Mouse (Mus musculus) left cerebral cortex, adult 11 months (tissue): ENCODE data around the gene Neurl1b.

Source experiments
- DNase-seq: peaks from one replicate; pipeline ENCODE4 v3.0.0; 2022; ENCODE audit warnings: low spot score

The Neurl1b gene

DNA sequence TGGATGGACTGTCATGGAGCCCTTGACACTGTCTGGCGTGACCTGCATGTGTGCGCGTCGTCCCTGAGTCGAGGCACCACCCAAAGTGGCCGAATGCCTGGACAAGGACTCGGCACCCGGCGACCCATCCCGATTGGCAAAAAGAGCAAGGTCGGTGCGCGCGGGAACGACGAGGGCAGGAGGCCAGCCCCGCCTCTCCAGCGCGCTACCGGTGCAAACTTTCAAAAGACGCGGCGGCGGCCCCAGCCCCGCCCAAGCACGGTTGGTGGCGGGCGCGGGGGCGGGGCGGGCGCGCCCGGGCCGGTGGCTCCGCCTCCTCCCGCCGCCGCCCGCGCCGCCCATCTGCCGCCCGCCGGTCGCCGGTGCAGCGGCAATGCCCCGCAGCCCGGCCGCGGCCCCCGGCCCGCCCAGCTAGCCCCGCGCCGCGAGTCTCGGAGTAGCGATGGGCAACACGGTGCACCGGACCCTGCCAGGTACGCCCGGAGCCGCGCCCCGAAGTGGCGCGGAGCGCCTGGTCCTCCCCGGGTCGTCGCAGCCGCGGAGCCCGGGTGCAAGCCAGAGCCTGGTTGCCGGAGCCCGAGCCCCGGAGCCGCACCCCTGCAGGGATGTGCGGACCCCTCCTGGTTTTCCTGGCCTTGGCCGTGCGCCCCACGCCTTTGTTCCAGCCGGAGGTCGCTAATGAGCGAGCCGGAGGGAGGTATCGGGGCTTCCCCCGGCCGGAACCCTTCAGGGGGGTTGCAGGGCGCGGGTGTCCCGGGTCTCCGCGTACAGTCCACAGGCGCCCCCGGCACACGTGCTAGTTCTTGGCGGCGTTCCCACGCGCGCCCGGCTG lies at the start of gene Neurl1b:
Neurl1b (plus strand) TSS at position 307 of the 832 bp plus-strand sequence.
- no peak for DNase-seq

DNA sequence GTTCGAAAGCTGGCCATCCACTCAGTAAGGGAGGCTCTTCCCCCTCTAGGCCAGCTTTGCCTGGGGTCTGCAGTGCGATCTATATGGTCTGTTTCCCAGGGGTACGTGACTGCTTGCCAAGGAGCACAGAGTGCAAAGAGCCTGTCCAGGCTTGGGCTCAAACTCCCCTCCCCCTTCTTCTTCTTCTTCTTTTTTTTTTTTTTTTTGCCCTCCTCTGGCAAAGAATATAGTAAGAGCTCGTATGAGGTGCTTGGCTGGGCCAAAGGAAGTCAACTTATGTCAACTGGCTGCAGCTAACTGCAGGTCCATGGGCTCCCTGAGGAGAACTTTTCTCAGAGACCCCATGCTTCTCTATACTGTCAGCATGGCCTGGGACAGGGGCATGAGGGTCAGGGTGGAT lies 47.8 kb upstream of the Neurl1b start:
- no peak for DNase-seq

DNA sequence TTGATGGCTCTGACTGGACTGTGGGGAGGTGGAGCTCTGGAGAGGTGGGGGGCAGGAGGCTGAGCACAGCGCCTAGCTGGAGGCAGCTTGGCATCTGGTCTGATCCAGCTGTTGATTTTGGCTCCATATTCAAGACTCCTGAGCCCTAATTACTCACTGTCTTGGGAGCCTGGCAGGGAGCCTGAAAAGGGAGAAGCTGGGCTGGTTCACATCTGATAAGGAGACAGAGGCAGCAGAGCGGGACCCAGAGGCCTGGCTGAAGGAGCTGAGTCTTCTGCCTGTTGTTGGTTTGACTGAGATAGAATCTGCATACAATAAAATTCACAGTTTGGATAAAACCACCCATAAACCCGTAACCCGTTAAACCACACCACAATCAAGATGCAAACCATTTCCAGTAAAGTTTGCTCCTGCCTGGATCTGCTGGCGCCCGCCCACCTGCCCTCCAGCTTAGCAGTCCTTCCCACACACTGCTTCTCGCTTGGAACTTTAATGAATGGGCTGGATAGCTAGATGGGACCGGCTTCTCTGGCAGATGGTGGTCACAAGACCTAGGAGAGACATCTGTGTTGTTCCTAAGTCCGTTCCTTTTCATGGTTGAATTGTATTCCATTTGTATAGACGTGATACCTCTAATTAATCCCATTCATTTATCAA lies 46.2 kb upstream of the Neurl1b start:
- DNase-seq = no peak

DNA sequence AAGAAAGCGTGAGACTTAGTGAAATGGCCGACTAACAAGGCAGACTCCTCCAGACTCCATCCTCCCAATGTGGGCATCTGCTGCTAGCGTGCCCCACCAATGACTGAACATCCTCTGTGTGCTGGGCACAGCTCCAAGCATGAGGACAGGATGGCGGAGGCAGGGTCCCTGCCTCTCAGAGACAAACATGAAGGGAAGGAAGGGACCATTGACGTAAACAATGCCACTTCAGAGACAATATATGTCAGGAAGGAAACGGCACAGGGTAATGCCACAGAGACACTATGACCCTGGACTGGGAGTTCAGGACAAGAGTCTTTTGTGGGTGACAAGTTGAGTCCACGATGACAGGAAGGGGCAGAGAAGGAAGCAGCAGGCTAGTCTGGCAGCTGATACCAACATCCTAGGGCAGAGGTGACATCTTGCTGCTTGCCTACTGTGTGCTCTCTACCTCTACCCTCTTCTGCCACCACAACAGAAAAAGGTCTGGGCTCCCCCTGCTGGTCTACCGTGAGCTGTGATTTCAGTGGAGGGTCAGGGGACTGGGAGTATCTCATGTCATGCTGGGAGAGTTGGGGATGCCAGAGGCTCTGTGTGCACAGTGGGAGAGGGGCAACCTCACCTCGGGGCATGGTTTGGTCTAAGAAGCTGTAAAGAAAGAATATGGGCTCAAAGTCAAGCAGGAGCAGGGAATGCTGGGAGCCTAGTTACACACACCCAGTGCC lies 43.9 kb upstream of the Neurl1b start:
- DNase-seq = no peak

DNA sequence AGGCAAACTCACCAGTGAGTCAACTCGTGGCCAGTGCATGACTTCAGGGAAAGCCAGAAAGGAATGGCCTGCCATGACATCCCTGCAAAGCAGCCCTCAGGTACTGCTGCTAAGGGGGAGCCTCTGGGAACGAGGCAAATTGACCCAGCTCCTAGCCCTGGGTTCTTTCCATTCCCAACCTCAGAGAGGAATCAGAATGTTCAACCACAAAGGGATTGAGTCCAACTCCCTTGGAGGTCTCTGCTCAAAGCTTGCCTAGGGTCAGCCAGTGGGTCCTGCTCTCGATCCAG lies 43.4 kb upstream of the Neurl1b start:
- DNase-seq = no peak

DNA sequence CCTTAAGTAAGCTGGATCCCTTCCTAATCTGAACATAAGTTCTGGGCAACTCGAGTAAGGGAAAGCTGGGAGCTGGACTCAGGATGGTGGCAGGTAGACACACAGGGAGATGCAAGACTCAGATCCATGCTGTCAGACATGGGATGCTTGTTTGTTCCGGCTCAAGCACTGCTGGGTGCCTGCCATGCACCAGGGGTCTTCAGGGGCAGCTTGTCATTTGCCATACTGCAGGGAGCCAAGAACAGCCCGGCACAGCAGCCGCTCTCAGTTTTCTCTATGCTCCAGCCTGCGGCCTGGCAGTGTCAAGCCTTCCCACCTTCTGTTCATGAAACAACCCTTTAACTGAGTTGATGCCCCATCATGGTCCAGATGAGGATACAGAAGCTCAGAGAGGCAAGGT lies 41.4 kb upstream of the Neurl1b start:
- DNase-seq = no peak

DNA sequence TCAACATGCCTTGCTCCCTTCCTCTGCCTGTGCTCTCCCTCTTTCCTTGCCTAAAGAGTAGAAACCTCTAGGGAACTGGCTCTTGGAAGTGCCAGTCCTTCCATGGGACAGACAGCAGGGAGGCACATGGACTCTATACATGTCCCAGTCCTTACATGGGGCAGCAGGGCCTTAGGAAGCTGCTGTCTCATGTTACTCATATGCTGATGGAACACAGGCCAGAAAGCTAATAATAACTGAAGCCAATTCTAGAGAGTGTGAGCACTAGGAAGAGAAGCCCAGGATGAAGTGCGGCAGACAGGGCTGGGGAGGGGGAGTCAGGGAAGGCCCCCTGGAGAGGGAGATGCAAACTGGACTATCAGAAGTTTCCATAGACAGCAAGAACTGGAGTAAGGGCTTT lies 38.2 kb upstream of the Neurl1b start:
- DNase-seq = no peak

DNA sequence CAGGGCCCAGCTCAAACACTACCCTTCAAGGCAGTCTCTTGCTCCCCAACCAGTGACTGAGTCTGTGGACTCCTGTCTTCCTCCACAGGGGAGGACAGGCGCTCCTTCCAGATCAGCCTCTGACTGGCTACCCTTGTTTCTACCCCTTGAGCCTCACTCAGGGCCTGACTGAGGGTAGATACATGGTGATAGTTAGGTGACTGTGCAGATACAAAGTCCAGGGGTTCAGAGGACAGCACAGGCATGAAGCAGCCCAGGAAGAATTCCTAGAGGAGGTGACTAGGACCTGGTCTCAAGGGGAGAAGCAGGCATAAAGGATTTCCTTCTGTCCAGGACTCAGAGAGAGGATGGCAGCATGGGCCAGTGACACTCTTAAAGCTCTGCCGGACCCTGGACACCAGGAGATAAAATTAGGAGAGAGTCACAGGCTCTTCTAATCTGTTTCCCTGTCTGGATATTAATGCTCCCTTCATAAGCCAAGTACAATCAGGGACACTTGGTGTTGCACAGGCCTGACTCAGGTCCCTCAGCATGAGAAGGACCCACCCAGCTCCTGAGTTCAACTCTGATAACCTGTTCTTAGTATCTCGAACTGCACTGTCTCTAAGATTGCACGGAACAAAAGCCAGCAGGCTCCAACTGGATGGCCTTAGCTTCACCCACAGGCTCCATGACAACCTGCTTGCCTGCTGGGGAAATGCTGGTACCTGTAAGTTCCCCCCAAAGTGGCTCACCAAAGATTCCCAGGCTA lies 37.5 kb upstream of the Neurl1b start:
- no peak for DNase-seq

DNA sequence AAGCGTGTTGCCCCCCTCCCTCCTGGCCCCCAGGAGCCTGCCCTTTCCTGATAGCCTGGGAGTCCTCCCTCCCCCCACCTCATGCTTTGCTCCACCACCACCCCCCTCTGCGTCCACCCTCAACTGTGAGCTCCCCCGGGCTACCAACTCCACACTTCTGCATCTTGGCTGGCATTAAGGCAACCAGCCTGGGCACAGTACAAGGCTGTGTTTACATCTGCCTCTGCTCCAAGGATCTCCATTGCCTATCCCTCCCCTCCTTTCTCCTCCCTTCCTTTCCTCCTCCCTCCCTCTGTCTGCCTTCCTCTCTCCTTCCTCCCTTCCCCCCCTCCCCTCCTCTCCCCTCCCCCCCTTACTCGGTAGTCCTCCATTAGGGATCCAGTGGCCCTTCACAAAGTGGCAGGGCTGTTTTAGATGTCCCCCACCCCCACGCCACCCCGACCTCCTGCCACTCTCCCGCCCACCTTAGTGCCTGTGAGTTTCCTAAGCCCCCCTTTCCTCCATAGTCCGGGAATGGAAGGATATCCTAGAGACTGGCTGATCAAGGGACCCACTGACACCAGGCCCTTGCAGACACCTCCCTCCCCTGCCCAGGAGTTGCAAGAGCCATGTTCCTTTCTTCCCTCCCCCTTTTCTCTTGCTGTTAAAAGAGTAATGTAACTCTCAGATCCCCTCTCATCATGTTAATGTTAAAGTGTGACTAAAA lies 34.2 kb upstream of the Neurl1b start:
- DNase-seq = no peak

DNA sequence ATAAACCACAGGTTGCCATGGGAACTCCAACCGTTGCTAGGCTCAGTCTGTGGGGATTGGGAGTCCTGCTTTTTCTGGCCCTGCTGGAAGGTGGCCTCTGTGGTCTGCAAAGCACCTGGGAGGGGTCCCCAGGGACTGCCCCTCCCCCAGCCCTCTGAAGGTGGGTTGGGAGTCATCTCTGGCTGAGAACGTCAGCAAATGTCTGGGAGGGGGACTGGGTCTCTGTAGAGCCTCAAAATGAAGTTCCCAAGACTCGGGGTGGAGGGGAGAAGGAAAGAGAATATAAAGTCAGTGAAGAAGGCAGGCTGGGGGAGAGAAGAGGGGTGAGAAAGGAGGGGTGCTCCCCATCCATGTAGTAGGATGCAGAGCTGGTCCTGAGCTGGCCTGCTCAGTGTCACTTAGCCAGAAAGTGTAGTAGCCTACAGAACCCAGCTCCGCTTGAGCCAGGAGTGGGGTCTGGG lies 33.6 kb upstream of the Neurl1b start:
- peak; percentile 68 for DNase-seq

DNA sequence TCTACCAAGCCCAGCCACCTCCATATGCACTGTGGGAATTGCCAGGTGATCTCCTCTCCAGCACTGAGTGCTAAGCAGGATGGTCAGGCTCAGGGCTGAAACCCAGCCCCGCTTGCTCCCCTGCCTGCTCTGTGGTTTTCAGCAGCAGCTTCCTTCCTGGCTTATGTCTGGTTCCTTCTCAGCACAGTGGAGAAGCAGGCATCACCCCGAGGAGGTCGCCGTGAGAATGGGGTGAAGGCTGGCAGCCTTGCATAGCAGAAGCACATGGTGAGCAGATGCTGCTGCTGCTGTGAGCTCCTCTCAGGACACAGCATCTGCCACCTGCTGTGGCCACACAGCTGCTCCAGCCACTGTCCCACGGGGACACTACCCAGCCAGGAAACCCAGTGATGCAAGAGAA lies 33.0 kb upstream of the Neurl1b start:
- DNase-seq = no peak

DNA sequence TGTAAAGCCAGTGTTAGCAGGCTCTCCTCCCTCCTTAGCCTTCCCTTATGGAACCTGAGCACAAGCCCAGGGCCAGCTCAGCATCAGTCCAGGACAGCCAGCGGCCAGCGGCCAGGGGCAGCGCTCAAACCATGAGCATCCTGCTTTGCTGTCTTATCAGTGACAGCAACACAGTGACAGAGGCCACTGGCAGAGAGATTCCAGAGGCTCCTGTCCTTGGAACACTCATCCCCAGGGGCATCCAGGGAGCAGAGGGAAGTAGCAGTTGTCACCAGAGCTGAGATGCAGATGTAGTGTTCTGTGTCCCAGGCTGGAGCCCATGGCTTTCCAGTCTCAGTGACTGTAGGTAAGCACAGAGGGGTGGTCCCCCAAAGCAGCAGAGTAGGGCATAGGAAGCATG lies 32.5 kb upstream of the Neurl1b start:
- no peak for DNase-seq

DNA sequence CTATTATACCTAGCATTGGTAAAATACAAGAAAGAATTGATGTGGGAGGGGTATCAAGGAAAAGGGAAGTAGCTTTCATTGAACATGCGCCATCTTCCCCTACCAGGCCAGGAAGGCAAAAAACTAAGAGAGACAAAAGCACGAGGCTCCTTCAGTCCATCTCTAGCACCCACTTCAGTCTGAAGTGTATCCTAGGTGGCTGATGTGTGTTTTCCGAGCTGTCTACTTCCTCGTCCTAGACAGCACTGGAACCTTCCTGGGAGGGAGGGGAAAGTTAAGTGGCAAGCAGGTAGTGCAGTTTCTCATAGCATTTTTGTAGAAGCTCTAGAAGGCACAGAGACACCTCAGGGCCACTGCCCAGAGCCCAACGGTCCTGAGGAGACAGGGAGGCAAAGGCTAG lies 31.9 kb upstream of the Neurl1b start:
- no peak for DNase-seq

DNA sequence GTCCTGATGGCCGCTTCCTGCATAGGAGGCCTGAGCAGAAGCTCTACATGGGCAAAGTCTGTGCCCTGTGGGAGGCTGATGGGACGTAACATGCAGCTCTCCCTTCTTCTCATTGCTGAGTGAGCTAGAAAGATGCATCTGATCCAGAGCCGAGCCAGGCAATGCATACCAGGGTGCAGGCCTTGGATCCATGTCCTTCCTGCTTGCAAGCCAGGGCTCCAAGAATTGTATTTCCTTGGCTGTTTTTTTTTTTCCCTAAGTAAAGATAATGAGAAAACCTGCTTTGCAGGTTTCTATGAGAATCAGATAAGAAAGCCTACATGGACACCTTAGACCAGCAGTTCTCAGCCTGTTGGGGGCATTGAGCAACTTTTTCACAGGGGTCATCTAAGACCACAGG lies 30.5 kb upstream of the Neurl1b start:
- no peak for DNase-seq

DNA sequence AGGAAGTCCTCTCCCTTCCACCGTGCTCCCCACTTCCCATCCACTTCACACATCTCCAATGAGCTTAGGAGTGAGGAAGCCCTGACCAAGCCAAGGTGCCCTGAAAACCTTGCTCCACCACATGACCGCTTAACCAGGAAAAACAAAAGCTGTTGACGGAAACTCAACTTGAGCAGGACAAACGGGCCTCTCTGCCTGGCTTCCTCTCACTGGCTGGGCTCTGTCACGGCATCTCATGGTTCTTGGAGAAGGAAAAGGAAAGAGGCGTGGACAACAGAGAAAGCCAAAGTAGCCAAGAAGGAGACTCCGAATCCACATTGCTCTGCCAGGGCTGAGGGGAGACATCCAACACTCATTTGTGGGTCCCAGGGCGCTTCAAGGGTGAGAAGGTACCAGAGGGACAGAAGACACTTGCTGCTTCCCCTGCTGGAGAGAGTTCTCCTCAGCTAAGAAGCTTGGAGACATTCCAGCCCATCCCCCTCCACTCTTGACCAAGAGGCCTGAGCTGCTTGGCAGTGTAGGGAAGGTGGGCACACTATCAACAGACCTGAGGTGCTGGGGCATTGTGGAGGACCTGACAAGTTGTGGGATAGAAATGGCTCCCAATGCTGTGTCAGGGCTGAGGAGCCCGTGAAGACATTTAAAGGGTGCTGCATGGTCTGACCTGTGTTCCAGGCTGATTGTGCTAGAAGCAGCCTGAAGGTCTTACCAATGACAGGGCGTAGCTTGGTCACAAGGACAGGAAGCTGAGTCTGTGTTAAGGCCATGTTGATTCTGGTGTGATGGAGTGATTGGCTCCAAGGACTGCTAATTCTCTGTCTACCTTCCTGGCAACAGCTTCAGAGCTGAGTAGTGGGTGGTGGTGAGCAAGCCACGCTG lies 29.1 kb upstream of the Neurl1b start:
- DNase-seq = no peak

DNA sequence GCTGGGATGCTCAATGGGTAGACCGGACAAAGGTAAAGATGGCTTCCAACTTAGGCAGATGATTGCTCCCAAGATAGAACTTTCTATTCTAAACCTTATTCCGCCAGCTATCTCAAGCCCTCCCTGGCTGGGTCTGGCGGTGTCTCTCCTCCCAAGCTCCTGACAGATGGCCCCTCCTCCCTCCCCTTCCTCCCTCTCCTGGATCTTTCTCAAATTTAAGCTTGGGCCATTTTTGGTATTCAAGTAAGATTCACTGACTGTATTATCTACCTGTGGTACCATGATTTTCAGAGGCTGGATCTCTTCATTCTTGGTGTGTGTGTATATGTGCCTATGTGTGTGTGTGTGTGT lies 28.5 kb upstream of the Neurl1b start:
- DNase-seq = no peak

DNA sequence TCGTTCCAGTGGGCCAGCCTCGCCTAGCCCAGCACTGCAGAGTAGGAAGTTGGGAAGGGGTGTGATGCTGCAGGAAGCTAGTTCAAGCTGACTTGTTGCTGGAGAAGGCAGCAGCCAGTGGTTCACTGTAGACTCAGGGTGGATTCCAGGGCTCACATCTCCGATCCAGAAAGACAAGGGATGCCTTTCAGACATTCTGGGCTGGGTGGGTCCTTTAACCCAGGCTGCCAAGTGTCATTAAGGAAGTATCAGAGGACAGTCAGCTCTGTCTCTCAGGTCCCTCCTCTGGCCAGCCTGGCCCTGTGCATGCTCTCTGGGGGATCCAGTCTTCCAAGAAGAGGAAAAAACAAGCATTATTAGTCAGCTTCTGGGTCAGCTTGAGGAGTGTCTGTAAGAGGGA lies 26.5 kb upstream of the Neurl1b start:
- DNase-seq = no peak

DNA sequence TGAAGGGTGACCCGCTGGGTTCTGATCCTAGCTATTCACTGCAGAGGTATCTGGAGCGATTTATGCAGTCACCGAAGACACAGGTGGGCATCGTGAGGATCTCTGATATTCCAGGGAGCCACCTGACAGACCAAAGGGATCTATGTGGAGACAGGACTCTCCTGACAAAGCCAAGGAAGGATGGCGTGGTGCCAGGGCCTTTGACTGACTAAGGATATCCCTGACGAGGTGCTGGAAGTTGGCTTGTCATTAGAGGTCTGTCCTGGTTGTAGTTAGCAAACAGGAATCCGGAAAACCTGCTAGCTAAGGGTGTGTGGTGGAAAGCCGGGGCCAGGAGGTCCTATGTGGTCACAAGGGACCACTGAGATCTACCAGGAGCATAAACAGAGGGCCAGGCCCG lies 25.4 kb upstream of the Neurl1b start:
- no peak for DNase-seq

DNA sequence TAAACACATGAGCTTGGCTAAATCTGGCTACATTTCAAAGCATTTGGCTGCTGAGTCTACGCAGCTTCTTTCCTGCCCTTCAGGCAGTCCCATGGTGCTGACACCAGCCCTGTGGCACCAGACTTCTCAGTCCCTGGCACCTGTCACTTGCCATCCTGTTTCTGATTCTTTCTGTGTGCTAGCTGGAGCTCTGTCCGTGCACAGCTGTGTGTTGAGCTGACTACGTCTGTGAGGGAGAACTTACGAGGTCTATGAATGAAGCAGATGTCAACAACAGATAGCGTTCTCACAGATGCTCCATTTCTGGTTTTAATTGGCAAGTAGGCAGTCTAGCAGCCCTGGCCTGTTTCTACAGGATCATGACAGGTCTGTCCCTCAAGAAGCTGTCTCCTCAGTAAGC lies 24.0 kb upstream of the Neurl1b start:
- DNase-seq = no peak

DNA sequence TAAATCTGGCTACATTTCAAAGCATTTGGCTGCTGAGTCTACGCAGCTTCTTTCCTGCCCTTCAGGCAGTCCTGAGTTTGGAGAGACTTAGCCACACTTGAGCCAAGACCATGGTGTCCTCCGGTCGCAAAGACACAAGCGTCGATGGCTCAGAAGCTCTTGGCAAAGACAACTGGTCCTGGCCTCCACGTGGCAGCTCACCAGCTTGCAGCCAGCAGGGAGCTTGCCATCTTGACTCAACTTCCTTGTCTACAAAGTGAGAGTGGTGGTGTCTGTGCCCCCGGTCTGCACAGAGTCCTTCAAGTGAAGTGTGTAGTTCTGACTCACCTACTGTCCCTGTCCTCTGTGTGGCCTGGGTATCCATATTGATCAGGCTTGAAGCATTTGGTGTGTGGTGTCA lies 22.3 kb upstream of the Neurl1b start:
- no peak for DNase-seq

DNA sequence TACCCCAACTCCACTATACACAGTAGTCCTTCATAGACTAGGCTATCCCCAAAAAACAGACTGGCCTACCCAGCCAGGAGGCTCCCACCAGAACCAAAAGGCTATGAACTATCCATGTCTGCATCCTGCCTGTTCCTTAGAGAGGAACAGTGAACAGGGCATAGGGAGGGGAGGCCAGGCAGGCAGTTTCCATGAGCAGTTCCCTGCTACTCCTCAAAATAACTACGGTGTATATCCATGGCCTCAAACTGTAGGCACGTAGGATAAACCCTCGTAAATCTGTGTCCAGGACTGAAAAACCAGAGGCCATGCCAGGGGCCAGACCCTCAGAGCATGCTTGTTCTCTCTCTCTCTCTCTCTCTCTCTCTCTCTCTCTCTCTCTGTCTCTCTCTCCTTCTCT lies 17.9 kb upstream of the Neurl1b start:
- DNase-seq = no peak
